Mouse (Mus musculus) embryo, embryonic 10 days (tissue): ENCODE data around the gene Adgrb2.

Experiments used
- DNase-seq: peaks from one replicate; pipeline ENCODE4 v3.0.0-alpha.2; 2015; ENCODE audit warnings: low spot score

Gene Adgrb2

DNA sequence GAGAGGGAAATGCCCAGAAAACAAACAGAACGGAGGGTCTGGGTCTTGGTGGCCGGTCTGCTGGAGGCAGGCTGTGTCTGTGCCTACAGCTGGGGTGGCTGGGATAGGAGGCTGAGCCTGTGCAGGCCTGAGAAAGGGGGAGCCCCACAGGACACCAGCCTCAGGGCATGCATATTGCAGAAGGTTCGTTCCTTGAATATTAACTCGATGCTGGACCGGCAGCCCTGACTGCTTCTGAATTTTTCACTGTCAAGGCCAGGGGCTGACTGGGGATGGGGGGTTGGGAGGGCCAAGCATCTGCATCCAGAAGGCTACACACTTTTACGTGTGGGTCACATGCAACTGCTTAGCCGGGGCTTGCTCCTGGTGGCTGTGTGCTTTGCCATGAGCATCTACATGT, 48.8 kb downstream of the Adgrb2 start:
- DNase-seq: no peak

DNA sequence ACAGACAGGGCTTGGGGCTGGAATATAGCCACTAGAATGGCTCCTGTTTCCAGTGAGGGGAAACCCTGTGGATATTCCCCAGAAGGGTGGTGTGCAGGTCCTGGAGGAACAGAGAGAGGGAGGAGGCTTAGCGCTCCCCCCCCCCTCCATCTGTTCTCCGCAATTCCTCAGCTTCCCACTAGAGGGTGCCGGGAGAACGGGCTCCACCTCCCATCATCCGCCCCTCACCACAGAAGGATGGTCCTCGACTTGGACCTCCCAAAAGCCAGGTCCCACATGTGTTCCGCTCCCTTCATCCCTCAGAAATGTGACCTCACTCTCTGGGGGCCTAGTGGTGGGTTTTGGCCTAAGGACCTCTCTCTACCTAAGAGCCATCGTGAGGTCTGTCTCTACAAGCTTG, 51.4 kb downstream of the Adgrb2 start:
- peak; percentile 58 for DNase-seq

DNA sequence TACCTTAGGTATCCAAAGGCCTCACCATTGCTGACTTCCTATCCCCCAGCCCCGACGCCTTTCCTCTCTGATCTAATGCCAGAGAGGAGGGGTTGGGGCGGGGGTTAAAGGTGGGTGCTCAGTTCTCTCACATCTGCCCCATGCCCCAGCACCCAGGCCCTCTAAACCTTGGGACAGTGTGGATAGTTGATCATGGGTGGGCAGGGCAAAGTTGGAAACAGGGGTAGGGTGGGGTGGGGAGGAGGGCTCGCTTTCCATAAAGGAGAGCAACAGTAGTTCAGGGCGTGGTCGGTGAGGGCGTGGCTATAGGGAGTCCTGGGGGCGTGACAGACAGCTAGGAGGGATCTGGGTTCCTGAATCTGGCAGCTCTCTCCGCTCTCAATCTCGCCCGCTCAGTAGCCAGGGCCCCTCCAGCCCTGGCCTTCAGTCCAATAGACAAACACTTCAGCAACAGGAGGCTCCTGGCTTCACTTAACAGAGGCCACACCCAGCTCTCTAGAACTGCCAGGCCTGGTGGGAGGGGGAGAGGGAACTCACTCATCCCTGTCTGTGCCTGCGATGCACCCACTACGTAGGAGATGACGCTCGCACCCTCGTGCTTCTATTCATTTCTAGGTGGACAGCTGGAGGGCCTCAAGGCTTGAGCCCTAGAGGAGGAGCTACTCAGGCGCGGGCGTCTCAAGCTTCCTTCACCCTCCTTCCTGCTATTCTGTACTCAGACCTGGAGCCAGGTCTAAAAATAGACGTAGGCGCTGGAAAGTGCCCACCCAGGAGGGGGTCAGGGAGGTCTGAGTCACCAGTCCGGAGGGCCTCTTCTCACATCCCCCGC, 52.1 kb downstream of the Adgrb2 start:
- DNase-seq: peak; percentile 65

DNA sequence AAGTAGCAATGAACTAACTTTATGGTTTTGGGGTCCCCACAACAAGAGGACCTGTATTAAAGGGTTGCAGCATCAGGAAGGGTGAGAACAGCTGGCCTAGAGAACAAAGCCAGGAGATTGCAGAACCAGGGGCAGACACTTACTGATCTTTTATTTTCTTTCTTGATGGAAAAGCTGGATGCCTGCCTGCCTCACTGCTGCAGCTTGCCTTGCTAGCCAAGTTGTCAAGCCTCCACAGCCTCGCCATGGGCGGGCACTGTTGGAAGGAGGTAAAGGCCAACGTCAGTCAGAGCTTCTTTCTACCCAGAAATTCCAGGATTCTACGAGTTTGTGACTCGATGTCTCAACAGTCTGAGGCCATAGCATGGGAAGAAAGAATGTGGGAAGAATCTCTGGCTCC, 54.7 kb downstream of the Adgrb2 start:
- DNase-seq: no peak

DNA sequence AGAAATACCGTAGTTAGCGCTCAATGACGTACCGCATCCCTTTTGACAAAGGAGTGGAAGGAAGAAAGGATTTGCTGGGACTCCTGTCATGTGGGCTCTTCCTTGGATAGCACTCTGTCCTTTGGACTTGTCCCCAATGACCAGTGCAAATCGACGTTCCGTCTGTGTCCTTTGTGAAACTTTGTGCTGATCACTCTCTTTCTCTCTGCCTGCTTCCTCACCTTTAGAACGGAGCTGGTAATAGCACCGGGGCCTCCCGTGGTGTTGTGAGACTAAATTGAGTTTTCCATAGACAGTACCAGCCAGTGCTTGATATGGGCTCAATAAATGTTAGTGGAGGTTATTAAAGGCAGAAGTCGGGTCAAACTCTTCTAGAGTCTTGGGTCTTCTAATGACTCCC, 56.4 kb downstream of the Adgrb2 start:
- DNase-seq: no peak

DNA sequence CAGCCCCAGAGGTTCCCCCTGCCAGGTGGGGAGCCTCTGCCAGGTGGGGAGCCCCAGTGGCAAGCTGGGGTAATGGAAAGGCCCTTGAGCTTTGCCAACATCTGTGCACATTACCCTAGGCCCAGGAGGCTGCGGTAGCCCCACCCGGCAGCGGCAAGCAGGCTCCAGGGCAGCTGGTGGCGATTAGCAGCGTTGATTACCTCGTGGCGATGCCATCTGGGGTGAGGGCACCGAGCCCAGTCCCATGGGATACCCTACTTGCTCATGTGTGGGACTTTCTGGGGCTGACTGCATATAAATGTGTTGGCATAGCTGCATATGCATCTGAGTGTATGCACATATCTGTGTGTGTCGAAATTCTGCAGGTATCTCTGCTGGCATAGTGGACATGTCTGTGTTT, 59.5 kb downstream of the Adgrb2 start:
- DNase-seq: no peak

DNA sequence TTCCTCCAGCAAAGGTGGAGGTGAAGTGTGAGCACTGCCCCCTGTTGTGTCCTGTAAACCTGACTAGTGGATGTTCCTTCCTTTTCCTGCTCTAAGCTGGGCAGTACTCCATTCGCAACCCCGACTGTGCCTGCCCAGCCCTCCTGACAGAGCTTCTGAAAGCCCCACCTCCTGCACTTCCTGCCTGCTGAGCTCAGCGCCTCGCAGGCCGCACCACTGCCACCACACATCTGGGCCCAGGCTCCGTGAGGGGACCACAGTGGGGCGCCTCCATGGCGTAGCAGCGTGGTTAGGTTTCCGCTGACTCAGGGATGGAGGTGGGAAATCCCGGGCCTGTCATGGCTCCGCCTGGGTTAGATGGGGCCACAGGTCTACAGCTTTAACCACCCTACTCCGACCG, 60.9 kb downstream of the Adgrb2 start:
- peak; percentile 57 for DNase-seq

DNA sequence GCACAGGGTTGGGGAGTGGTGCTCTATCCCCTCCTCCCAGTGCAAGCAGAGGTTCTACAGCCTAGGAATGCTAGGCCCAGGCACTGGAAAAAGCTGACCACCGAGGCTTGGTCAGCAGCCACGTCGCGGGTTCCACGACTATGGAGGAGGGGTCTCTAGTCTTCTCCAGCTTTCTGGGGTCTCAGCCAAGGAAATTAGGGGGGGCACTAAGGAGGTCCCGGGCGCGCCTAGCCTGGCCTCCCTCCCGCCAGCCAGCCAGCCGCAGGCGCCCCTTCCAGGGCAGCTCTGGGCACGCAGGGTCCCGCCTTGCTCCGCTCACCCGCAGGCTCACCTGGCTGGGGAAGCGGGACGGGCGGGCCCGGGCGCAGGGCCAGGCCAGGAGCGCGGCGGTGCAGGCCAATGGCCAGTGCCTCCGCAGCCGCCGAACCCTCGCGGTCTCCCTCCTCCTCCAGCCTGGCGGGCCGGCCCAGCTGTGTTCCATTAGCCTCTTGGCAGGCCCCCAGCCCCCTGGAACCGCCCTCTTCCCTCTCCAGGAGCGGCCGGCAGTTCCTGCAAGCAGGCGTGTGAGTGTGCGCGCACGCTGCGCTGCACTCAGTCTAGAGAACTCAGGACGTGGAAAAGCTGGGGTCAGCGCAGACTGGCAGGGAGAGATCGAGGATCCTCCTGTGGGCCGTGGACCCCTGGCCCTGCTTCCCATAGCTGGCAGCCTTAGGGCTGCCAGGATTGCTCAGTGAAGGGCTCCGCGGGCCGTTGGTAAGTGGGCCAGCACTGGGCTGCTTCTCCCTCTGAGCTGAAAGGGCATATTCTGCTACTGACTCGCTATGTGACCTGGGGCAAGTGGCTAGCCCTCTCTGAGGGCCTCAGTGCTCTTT, 62.9 kb downstream of the Adgrb2 start, which contains the start of gene Col16a1:
TSS of gene Col16a1 (plus strand) at position 510 of the 872 bp plus-strand sequence.
- DNase-seq: peak; percentile 86

DNA sequence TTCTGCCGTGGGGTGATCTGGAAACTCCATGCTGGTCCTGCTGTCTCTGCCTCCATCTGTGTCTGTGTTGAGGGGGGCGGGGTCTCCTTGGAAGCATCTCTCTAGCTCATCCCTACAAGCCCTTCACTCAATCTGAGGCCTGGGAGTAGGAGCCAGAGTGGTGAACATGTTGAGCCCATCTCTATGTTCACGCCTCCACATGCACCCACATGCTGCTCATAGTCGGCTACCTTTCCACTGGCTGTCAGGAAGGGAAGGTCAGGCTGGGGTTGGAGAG, 63.5 kb downstream of the Adgrb2 start:
- DNase-seq: no peak

DNA sequence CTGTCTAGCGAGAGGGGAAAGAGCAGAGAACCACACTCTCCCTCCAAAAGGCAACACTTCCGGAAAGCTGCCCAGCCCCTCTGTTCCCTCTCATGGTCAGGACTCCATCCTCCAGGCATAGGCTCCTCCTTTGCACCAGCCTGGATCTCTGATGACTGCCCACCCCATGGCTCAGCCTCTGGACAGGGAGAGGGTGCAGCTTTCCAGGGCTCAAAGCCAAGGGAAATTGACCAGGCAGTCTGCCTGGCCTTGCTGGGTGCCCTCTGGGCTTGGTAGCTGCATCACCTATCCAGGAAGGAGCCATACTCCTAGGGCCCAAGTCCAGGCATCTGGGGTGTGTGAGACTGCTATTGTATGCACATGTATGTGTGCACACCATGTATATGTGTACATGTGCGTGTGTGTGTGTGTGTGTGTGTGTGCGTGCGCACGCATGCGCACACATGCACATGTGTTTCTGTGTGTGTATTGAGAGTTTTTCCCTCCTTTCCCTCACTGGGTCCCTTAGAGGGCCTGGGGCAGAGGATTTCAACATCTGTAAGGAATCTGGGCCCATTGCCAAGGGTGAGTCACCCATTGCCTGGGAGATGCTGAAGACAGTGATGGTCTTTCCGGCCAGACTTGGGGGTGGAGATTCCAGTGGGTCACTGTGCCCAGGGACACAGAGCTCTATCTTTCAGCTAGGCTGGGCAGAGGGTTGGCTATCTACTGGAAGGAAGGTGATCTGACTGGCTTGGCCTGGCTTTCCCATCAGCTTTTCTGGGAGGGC, 65.6 kb downstream of the Adgrb2 start:
- no peak for DNase-seq

DNA sequence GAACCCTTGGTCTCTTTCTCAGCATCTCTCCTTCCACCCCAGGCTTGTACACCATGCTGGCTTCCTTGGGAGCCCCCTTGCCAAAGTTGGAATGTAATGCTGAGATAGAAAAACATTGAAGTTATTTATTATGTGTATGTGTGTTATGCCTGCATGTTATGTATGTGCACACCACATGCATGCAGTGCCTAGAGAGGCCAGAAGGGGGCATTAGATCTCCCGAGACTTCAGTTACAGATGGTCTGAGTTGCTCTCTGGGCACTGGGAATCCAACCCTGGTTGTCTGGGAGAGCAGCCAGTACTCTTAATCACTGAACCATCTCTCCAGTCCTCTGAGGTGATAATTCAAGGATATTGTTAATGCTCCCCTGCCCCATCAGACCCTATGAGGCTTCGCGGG, 67.6 kb downstream of the Adgrb2 start:
- no peak for DNase-seq

DNA sequence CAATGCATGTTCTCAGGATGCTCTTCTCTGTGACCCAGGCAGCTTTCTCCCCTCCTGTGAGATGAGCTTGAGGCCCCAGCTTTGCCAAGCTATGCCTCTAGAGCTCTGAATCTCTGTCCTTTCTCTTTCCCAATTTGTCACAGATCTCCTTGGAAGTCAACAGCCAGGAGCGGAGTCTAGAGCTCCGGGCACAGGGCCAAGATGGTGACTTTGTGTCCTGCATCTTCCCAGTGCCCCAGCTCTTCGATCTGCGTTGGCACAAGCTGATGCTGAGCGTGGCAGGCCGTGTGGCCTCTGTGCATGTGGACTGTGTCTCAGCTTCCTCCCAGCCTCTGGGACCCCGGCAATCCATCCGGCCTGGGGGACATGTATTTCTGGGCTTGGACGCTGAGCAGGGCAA, 68.4 kb downstream of the Adgrb2 start:
- no peak for DNase-seq

DNA sequence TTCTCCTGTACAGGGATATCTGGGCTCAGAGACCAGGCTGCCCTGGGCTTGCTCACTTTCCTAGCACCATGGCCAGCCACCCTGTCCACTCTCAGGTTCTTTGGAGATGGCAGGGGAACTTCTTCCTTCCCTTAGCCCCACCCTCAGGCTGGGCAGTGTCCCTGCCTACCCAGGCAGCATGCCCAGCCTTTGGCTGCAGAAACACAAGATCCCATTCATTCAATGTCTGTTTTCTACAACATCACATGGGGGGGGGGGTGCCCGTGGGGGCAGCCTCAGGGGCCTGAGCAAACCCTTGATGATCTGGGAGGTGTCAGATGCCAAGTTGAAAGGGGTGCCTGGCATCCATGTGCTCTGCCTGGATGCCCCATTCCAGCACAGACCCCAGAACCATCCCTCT, 70.1 kb downstream of the Adgrb2 start:
- DNase-seq: no peak

DNA sequence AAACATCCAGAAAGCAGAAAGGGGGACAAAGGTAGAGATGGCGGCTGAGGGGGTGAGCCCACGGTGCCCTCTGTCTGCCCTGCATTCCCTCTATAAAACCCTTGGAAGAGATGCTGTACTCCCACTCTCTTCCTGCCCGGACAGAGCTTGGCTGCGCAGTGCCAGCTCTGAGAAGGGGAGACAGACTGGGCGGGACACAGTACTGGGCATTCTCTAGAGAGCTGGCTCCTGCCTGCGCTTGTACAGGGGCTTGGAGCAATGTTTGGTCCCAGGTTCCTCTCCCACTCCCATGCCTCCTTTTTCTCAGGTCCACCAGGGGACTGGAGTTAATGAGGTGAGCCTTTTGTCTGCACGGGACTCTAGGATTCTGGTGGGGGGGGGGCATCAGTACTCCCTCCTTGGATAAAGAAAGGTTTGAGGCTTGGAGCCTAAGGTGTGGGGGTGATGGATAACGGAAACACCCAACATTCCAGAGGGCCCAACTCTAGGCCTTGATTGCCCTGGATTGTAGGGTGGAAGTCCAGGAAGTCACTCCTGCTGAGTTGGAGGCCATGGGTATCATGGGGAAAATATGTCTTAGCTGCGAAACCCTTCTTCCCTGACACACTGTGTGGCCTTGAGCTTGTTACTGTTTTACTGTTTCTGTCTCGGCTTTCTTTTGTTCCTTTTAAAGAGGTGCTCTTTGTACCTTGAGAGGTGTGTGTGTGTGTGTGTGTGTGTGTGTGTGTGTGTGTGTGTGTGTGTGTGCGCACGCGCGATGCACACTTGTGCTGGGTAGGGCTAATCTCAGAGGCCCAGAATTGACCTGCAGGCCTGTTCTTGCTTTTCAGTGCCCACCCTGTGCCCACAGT, 70.7 kb downstream of the Adgrb2 start:
- DNase-seq: no peak

DNA sequence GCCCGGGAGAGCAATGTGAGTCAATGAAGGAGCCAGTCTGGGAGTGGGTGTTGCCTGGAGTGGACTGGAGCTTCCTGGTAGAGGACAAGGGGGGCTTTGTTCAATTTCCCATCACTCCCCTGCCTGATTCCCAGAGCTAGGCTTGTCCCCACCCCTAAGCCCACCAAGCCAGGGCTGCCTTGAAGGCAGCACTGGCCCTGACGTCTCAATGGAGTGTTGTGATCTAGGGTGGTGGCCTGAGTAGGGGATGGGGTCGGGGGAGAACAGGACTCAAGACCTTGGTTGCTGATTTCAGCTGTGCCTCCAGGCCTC, 71.3 kb downstream of the Adgrb2 start:
- no peak for DNase-seq

DNA sequence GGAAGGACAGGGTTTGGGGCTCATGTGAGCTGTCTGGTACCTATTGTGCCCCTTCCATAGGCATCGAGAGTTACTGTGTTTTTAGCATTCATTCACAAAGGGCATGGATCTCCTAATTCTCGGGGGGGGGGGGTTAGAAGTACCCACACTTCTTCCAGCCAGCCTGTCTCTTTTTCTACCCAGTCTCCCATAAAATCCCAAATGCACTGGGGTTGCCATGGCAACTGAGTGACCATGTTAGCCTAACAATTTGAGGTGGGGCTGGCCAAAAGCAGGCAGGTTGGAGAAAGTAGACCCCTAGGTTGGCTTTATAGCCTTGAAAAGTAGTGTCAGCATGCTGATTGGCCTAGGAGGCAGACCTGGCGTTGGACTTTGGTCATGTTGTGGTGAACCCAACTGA, 71.8 kb downstream of the Adgrb2 start:
- no peak for DNase-seq

DNA sequence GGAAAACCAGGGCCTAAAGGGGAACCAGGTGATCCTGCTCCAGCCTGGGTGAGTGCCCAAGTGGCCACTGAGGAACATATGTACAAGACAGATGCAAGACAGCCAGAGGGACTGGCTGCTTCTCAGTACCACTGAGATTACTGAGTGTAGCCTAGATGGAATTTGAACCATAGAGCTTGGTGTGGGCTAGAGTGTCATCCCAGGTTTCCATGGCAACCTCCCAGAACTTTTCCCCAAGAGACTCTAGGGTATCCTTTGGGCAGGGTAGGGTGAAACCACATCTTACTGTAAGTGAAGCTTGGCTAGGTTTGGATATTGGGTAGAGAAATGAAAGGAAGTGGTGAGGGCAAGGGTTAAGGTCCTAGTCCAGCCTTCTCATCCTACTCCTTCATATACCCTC, 76.3 kb downstream of the Adgrb2 start:
- peak; percentile 27 for DNase-seq

DNA sequence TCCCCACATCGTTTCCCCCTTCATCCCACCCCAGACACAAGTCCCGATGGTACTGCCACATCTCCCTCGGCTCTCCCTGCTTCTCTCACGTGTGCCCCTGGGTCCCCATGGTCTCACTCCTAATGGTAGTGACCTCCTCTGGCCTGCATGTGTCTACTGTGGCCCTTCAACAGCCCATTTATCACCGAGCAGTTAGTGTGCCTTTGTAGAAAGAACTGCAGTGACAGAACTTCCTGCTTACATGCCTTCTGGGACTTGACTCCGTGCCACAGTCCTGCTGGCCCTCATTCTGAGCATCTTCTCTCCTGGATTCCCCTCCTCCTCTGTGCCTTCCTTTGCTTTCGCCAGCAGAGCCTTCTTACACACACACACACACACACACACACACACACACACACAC, 78.5 kb downstream of the Adgrb2 start:
- no peak for DNase-seq

DNA sequence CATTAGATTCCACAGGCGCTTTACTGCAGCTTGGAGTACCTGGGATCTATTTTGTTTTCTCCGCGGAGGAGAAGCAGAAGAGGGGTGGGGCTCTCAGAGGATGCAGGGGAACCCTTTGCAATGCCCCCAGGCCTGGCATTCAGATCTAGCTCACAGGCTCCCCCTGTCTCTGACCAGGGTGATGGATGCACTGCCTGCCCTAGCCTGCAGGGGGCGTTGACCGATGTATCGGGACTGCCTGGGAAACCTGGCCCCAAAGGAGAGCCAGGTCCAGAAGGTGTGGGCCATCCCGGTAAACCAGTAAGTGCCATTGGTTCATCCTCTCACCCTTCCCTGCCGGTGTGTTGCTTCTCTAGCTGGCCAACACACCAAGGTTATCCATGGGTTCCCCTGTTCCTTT, 82.1 kb downstream of the Adgrb2 start:
- DNase-seq: peak; percentile 57

DNA sequence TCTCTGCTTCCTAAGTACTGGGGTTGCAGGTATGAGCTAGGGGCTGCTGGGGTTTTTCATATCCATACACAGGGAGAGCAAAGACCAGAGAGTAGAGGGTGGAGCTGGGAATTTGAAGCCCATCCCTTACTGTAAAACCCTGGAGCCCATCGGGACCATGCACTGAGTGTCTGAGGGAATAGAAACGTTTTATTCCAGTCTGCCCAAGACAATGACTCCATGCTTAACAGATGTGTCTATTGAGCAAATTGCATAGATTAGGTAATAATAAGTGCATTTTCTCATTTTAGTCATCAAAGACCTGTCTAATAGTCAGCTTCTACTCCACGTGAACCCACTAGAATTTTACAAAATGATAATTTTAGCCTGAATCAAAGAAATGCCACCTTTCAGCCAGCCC, 85.9 kb downstream of the Adgrb2 start:
- no peak for DNase-seq

DNA sequence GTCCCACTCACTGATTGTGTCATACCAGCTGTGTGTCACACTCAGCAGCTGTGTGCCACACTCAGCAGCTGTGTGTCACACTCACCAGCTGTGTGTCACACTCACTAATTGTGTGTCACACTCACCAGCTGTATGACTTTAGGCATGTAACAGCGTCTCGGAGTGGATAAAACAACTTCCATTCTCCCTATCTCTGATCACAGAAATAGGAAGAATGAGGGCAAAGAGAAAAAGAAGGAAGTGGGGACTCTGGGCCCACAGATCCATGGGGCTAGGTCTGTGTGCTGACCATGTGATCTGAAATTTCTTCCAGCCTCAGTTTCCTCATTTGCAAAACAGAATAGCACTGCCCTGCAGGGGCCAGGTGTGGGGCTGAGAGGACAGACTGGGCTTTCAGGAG, 87.1 kb downstream of the Adgrb2 start:
- no peak for DNase-seq
